Mouse (Mus musculus): ENCODE measurements around the gene Rgs16. TPM values are rescaled to one million over a fixed set of nuclear protein-coding genes. Genes with fewer than 3 reads are reported as not detected.

Gene Rgs16
- 20.7 and 24.0 TPM in 2 replicates for polyA plus RNA-seq (2015; fragmentation: Nextera tagmentation; extraction: Ambion mirVana)

DNA sequence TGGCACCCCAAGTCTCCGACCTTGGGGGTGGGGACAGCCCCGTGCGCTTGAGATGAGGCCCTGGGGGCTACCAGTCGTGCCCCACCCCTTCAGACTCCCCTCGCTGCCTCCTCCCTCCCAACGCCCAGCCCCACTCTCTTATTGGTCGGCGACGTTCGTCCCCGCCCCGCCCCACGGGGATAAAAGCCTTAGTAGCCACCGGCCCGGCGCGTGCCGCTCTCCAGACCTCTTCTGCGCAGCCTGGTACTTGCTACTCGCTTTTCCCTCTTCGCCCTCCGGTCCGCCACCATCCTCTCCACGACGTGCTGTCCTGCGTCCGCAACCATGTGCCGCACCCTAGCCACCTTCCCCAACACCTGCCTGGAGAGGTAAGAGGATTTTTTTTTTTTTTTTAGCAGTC lies at the start of gene Rgs16:
Gene Rgs16 (plus strand): TSS at position 205 of the 400 bp plus-strand sequence.
- Histone ChIP-seq H3K9me3 (no peaks in the 10 kb centered on the region), H3K4me3 (peak within 1 kb of the TSS; percentile 53), H3K9ac (peak within 1 kb of the TSS; percentile 47), H3K27ac (no peak within 1 kb of the TSS), H3K4me2 (peak within 1 kb of the TSS; percentile 84), H3K27me3 (replicated peaks) (no peaks in the 10 kb centered on the region), H3K4me1 (peaks cover 80% of the 10 kb centered on the region), H3K36me3 (replicated peaks) (no peaks in the 10 kb centered on the region)
- peak; percentile 65 for ATAC-seq (replicated peaks)
- under 1% methylated on average over 28 of the region's 28 CpGs for whole genome bisulfite sequencing

DNA sequence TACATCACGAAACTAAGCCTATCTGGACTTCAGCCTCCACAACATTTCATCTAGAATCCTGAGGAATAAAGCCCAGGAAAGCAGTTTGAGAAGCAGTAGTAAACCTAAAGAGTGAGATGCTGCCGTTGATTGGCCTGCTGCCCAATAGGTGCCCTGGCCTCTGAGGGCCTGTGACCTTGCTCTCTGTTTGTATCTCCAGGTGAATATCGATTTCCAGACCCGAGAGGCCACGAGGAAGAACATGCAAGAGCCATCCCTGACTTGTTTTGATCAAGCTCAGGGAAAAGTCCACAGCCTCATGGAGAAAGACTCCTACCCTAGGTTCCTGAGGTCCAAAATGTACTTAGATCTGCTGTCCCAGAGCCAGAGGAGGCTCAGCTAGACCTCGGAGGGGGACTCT lies 47.6 kb upstream of the Rgs16 start:
- no peaks in the 10 kb centered on the region for H3K9me3 ChIP-seq
- no peak overlapping the region for H3K4me3 ChIP-seq
- 0 out of 2 replicates have a peak, but pooled peaks cover 3% of the 10 kb centered on the region for H3K36me3 ChIP-seq (replicated peaks)
- H3K27ac ChIP-seq, result no peak overlapping the region
- 91% methylated on average over 6 of the region's 6 CpGs for WGBS
- H3K9ac ChIP-seq, result no peak overlapping the region
- H3K27me3 ChIP-seq (replicated peaks), result no peaks in the 10 kb centered on the region
- no peak overlapping the region for H3K4me2 ChIP-seq
- ATAC-seq (replicated peaks), result no peak
- 0 out of 2 replicates have a peak, but pooled peaks cover 5% of the 10 kb centered on the region for H3K4me1 ChIP-seq

DNA sequence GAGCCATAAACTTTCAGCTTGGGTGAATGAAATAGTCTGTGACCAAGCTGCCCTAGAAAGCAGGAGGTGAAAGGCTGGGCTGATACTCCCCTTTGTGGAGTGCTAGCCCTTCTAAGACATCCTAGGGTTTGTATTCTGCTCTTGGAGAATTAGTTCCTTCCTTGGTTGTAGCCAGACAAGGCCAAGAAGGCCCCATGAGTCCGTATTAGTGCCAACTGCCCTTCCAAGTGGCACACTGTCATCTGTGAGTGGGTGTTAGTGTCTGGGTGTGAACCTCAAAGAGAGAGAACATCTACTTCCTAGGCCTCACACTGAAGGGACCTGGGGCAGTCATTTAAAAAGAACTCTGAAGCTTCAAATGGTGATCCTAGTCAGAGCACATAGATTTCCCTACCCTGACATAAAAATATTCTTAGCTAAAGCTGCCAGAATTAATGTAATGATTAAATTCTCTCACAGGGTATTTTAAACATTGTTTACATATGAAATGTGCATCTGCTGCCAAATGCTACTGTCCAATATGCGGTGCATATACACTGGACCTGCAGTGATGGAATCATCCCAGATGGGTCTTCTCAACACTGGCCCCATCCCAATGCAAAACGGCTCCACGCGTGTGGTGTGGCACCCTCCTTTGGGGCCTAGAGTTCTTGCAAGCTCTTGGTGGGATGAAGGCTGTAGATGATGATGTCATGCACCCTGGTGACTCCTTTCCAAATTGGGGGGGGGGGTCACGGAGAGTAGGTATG lies 45.6 kb upstream of the Rgs16 start:
- no peak overlapping the region for H3K4me2 ChIP-seq
- H3K36me3 ChIP-seq (replicated peaks), result 0 out of 2 replicates have a peak, but pooled peaks cover 3% of the 10 kb centered on the region
- 94% methylated on average over 6 of the region's 6 CpGs for WGBS
- H3K4me1 ChIP-seq, result 0 out of 2 replicates have a peak, but pooled peaks cover 5% of the 10 kb centered on the region
- no peak overlapping the region for H3K4me3 ChIP-seq
- no peak overlapping the region for H3K9ac ChIP-seq
- no peak overlapping the region for H3K27ac ChIP-seq
- ATAC-seq (replicated peaks), result no peak
- no peaks in the 10 kb centered on the region for H3K27me3 ChIP-seq (replicated peaks)
- H3K9me3 ChIP-seq, result no peaks in the 10 kb centered on the region

DNA sequence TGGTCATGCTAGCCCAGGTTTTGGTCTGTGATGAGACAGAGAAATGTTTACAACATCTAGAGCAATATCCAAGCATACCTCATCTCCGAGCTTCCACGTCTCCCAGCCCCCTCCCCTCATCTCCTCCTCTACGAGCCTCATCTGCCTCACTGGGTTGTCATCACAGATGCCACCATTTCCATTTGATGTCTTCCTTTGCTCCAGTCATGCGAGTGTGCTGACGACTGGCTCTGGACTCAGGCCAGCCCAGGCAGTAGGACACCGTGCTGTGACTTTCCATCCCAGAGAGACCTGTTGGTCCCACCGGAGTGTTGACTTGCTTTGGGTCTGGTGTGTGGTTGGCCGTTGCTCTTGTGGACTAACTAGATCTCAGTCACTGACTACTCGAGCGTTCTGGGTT lies 44.8 kb upstream of the Rgs16 start:
- Histone ChIP-seq H3K4me2 (no peak overlapping the region), H3K36me3 (replicated peaks) (0 out of 2 replicates have a peak, but pooled peaks cover 3% of the 10 kb centered on the region), H3K9ac (no peak overlapping the region), H3K4me1 (0 out of 2 replicates have a peak, but pooled peaks cover 5% of the 10 kb centered on the region), H3K27ac (no peak overlapping the region), H3K9me3 (no peaks in the 10 kb centered on the region), H3K27me3 (replicated peaks) (no peaks in the 10 kb centered on the region), H3K4me3 (no peak overlapping the region)
- no peak for ATAC-seq (replicated peaks)
- WGBS, result 84% methylated on average over 10 of the region's 10 CpGs

DNA sequence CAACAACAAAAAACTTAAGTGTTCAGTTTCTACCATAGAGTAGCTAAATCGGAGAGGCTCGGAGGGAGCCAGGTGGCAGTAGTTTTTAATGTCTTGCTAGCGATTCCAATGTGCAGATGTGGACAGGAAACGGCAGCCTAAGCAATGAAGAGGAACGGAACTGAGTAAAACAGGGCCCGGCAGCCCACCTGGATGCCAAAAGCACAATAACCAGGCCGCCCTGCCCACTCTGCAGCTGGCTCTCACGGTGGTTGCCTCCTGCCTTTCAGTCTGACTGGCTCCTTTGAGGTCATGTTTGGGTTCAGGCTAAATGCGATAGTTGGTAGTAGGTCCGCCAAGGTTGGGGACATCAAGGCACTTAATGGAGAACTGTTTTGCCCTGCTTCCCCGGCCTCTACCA lies 44.1 kb upstream of the Rgs16 start:
- no peaks in the 10 kb centered on the region for H3K27me3 ChIP-seq (replicated peaks)

DNA sequence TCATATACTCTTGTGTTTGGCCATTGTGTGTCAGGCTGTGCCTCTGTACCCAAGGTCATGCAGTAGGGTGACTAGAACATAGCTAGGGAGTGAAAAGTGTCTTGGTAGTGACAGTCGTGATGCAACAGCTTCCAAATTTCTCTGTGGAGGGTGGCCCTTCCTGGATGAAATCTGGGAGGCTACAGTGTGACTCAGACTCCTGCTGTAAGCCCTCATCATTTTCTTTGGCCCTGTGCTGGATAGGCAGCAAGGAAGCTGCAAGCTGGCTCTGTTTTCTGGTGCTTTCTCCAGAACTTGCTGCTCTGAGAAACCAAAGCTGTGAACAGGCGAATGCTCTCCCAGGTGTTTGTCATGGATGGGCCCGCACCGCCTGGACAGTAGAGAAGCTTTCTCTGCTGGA lies 43.6 kb upstream of the Rgs16 start:
- no peak overlapping the region for H3K4me3 ChIP-seq
- no peak overlapping the region for H3K4me2 ChIP-seq
- H3K27me3 ChIP-seq (replicated peaks), result no peaks in the 10 kb centered on the region
- no peak overlapping the region for H3K9ac ChIP-seq
- H3K36me3 ChIP-seq (replicated peaks), result 0 out of 2 replicates have a peak, but pooled peaks cover 3% of the 10 kb centered on the region
- 97% methylated on average over 4 of the region's 4 CpGs for WGBS
- H3K27ac ChIP-seq, result no peak overlapping the region
- H3K9me3 ChIP-seq, result no peaks in the 10 kb centered on the region
- ATAC-seq (replicated peaks), result no peak
- H3K4me1 ChIP-seq, result 0 out of 2 replicates have a peak, but pooled peaks cover 4% of the 10 kb centered on the region

More for the DNA sequence above, 44.1 kb upstream of the Rgs16 start:
- WGBS, result 96% methylated on average over 11 of the region's 11 CpGs
- 0 out of 2 replicates have a peak, but pooled peaks cover 5% of the 10 kb centered on the region for H3K4me1 ChIP-seq
- H3K9ac ChIP-seq, result no peak overlapping the region
- no peak overlapping the region for H3K27ac ChIP-seq
- no peak for ATAC-seq (replicated peaks)
- H3K36me3 ChIP-seq (replicated peaks), result 0 out of 2 replicates have a peak, but pooled peaks cover 3% of the 10 kb centered on the region
- no peaks in the 10 kb centered on the region for H3K9me3 ChIP-seq
- H3K4me2 ChIP-seq, result no peak overlapping the region
- no peak overlapping the region for H3K4me3 ChIP-seq

DNA sequence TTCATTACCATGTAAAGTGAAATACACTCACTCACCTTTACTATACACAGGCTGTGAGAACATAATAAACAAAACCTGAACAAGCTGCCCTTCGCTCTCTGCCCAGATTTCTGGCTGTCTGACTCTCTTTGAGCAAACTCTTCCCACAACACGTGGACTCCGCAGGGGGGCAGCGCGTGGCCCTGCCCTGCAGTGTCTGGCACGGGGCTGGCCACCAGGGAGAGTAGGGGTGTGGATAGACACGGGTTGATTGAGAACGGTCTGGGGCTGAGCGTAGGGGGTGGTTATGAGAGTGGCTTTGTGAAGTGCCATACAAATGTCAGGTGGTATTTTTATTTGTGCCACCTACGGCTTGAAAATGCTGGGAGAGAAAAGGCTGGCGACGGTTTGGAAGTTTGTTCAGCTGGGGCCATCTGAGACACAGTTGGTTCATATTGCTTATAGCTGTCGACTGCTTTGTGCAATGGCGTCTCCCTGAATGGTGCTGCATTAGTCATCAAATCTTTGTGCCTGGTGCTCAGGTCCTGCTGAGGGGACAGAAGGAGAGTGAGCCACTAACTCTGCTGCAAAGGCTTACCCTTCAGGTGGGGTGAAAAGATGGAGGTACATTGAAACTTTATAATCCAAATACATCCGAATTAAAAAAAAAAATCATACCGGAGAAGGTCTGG lies 42.4 kb upstream of the Rgs16 start:
- Histone ChIP-seq H3K4me1 (peaks cover 4% of the 10 kb centered on the region), H3K27ac (no peak overlapping the region), H3K9ac (no peak overlapping the region), H3K36me3 (replicated peaks) (0 out of 2 replicates have a peak, but pooled peaks cover 3% of the 10 kb centered on the region), H3K27me3 (replicated peaks) (no peaks in the 10 kb centered on the region), H3K9me3 (no peaks in the 10 kb centered on the region), H3K4me3 (no peak overlapping the region), H3K4me2 (no peak overlapping the region)
- no peak; the same call in 1 of the 2 replicates for ATAC-seq (replicated peaks)
- WGBS, result 62% methylated on average over 16 of the region's 16 CpGs

DNA sequence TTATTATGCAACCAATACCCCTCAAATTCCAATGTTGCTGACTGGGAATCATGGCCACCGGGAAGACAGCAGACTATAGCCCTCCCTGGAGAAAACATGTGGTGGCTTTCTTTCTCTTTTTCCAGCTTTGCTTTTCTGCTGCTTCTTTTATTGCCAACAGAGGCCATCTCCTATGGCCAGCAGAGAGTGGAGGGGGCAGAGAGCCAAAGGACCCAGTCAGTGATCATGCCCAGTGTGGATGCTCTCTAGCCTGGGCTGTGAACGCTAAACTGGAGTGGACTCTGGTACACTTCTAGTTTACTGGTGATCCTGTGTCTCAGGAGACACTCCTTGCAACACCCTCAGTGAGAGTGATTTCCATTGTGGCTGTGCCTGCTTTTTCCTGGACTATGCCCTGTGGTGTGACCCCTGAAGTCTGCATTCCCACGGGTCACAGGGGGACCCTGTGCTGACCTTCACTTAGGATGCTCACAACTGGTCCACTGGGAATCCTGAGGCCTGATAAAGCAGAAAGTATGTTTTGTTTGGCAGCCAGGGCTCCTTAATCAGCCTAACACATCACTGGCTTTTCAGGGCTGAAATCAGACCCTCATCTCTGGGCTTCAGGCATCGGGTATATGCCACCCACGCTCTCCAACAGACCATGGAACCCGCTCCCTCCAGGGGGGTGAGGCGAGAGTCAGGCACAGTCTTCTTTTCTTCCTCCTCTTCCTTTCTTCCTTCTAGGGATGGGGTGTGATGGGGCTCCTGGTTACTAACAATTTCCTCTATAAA lies 41.7 kb upstream of the Rgs16 start:
- H3K27ac ChIP-seq, result no peak overlapping the region
- H3K9me3 ChIP-seq, result no peaks in the 10 kb centered on the region
- H3K36me3 ChIP-seq (replicated peaks), result 0 out of 2 replicates have a peak, but pooled peaks cover 3% of the 10 kb centered on the region
- no peaks in the 10 kb centered on the region for H3K27me3 ChIP-seq (replicated peaks)
- H3K4me3 ChIP-seq, result no peak overlapping the region
- H3K9ac ChIP-seq, result no peak overlapping the region
- no peak overlapping the region for H3K4me2 ChIP-seq
- ATAC-seq (replicated peaks), result no peak
- WGBS, result 70% methylated on average over 7 of the region's 7 CpGs
- H3K4me1 ChIP-seq, result peaks cover 12% of the 10 kb centered on the region

DNA sequence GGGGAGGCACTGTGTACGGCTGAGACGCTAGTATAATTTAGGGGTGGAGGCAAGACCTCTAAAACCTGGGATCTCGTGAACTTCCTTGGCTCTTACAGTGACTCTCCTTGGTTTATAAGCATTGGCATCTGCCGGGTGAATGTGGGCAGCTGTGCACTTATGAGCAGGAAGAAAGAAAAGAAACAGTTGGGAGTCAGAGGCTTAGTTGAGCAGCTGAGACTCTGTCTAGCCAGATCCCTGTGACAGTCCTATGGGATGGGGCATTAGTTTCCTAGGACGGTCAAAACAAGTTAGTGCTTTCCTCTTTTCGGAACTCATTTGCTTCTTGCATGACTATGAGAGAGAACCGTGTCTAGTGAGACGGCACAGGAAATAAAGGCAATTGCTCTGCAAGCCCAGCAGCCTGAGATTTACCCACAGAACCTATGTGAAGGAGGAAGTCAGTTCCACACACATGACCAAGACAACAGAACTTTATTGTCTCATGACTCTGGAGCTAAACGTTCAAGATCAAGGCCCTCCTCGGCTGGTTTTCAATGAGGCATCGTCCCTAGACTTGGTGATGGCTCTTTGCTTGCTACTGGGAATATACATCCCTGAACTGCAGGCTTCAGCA lies 39.6 kb upstream of the Rgs16 start:
- Histone ChIP-seq H3K4me1 (peaks cover 27% of the 10 kb centered on the region), H3K27me3 (replicated peaks) (no peaks in the 10 kb centered on the region), H3K4me3 (no peak overlapping the region), H3K4me2 (no peak overlapping the region), H3K36me3 (replicated peaks) (no peaks in the 10 kb centered on the region), H3K9me3 (no peaks in the 10 kb centered on the region), H3K9ac (no peak overlapping the region), H3K27ac (no peak overlapping the region)
- WGBS, result 81% methylated on average over 11 of the region's 11 CpGs
- ATAC-seq (replicated peaks), result no peak

DNA sequence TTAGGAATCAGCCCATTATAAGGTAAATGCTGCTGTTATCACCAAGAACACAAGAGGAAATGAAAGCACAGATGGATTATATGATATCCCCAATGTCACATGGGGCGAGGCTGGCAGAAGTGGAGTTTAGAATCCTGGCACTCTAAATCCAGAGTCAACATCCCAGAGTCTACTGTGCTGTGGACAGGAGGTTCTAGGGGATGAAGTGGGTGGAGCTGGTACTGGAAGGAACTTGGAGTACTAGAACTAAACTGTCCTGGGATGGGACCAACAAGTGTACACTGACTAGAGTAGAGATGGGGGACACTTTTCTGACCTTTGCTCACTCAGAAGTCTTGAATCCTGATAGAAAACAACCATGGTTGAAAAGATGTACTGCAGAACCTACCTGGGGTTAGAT lies 38.7 kb upstream of the Rgs16 start:
- peaks cover 27% of the 10 kb centered on the region for H3K4me1 ChIP-seq
- no peaks in the 10 kb centered on the region for H3K27me3 ChIP-seq (replicated peaks)
- no peak overlapping the region for H3K27ac ChIP-seq
- H3K4me2 ChIP-seq, result no peak overlapping the region
- no peaks in the 10 kb centered on the region for H3K9me3 ChIP-seq
- no peak overlapping the region for H3K9ac ChIP-seq
- no peak for ATAC-seq (replicated peaks)
- WGBS, result 97% methylated on average over 1 of the region's 1 CpGs
- H3K4me3 ChIP-seq, result no peak overlapping the region
- no peaks in the 10 kb centered on the region for H3K36me3 ChIP-seq (replicated peaks)

DNA sequence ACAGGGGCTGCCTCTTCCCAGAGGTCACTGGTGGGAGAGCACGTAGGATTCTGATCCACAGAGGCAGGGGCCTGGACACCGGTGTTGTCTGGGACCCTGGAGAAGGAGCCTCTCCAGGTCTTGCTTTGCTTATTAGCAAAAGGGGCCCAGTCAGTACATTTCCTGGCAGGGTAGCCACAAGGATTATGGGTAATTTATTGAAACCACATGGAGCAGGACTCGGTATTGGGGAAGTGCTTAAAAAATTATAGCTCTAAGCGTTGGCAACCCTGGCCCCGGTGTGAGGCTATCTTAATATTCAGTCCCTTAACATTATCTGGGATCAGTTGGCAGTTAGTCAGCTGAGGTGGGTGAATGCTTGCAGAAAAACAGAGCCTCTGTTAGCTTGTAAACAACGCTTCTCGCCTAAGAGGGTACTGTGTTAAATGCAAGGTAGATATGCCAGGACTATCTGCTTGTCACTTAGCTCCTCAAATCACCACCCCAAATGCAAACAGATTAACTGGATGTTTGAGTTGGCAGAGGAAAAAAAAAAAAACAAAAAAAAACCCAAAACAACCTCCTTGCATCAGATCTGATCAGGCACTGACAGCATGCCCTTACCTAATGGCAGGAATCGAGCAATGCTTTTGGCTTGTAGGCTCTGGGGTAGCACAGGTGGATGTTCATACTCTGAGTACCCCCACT lies 37.8 kb upstream of the Rgs16 start:
- WGBS, result 77% methylated on average over 8 of the region's 8 CpGs
- 0 out of 2 replicates have a peak overlapping the region, but pooled peaks have one; percentile 41 for H3K27ac ChIP-seq
- ATAC-seq (replicated peaks), result no peak

More for the DNA sequence above, 37.8 kb upstream of the Rgs16 start:
- H3K4me3 ChIP-seq, result no peak overlapping the region
- H3K27me3 ChIP-seq (replicated peaks), result no peaks in the 10 kb centered on the region
- no peak overlapping the region for H3K9ac ChIP-seq
- H3K4me1 ChIP-seq, result peaks cover 27% of the 10 kb centered on the region
- no peaks in the 10 kb centered on the region for H3K9me3 ChIP-seq
- H3K4me2 ChIP-seq, result no peak overlapping the region
- no peaks in the 10 kb centered on the region for H3K36me3 ChIP-seq (replicated peaks)
